Mouse (Mus musculus): Measurements from ENCODE around the gene Ppp5c. TPM values are rescaled to one million over a fixed set of nuclear protein-coding genes. Genes with fewer than 3 reads are reported as not detected.

Ppp5c gene
- total RNA-seq, 2 experiments from 2014 or later: 88.9 to 95.2 TPM

- DNase-seq (ENCODE audit: low spot score in 2 of 2): no peak
Observed at GRCm38 (mm10) chr7:16988405-16988804, 39.3 kb downstream of the Ppp5c start.

GRCm38 (mm10) chr7:16987541-16988149 lies 40.1 kb downstream of the Ppp5c start:
- no peak for DNase-seq (ENCODE audit: low spot score in 2 of 2)

- no peak for DNase-seq (ENCODE audit: low spot score in 2 of 2)
Observed at GRCm38 (mm10) chr7:16982859-16983568, 44.7 kb downstream of the Ppp5c start, which contains the start of gene Gm42372. Gene Gm42372, plus strand, starts transcription at chr7:16983086.

DNA sequence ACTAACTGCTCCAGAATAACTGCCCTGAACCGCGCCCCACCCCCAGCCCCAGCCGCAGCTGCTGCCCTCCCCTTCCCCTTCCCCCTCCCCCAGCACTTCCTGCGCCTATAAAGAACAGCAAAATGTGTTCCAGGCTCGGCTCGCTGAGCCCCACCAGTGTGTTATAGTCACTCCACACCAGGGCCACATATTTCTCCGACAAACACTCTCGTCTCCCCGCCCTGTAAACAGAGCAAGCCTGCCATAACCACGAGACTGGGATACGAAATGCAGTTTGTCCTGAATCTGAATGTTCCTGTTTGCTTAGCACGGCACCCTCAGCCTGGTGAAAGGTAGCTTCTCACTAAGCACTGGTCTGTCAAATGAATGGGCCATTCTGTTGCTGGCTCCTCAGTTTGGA lies 47.4 kb downstream of the Ppp5c start:
- no peak for DNase-seq (ENCODE audit: low spot score in 2 of 2)

GRCm38 (mm10) chr7:16978593-16978992 lies 49.1 kb downstream of the Ppp5c start:
- DNase-seq (ENCODE audit: low spot score in 2 of 2): no peak

DNA sequence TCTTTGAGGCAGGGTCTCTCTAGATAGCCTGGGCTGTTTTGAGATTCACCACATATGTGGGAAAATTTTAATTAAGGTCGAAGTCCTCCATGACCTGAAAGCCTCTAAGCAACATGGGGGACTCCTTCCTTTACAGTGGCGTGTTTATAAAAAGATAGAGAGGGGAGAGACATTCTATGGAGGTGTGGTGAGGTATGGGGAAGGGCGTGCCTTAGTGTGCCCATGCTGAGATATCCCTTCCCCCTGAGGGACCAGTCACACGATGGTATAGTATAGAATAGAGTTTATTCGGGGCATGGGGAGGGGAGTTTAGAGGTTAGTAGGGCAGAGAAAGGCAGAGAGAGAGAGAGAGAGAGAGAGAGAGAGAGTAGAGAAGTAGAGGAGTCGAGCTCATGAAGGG lies 49.6 kb downstream of the Ppp5c start:
- no peak for DNase-seq (ENCODE audit: low spot score in 2 of 2)

- DNase-seq (ENCODE audit: low spot score in 2 of 2): no peak
Observed at GRCm38 (mm10) chr7:16976298-16976697, 51.4 kb downstream of the Ppp5c start.

GRCm38 (mm10) chr7:16974018-16974417 lies 53.7 kb downstream of the Ppp5c start:
- no peak for DNase-seq (ENCODE audit: low spot score in 2 of 2)

DNA sequence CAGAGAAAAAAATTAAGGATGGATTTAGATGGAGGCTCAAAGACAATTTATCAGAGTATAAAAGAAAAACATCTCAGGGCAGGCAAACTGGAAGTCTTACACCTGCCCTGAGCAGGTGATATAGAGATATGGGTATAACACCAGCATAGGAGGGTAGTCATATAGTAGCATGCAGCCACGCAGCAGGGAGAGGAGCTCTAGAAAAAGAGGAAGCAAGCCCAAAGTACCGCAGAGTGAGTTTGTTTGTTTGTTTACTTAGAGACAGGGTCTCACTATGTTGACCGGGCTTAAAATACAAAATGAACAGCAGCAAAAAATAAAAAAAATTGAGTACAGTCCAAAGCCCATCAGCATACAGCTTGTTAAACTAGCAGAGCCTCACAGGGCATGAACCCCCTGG lies 56.6 kb downstream of the Ppp5c start:
- no peak for DNase-seq (ENCODE audit: low spot score in 2 of 2)

DNA sequence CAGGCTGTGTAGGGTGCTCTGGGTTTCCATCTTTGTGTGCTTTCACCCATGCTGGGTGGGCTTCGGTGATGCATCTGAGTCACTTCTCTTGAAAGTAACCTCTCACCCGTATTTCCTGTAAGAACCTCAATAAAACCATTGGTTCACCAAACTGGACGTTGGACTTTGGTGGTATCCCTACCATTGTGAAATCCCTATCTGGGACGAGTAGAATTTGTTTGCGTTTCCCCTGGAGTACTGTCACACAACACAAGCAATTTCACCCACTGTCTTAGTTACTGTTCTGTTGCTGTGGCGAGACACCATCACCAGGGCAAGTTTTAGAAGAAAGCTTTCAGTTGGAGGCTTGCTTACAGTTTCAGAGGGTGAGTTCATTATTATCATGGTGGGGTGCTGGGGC lies 59.3 kb downstream of the Ppp5c start:
- DNase-seq (ENCODE audit: low spot score in 2 of 2): no peak

DNA sequence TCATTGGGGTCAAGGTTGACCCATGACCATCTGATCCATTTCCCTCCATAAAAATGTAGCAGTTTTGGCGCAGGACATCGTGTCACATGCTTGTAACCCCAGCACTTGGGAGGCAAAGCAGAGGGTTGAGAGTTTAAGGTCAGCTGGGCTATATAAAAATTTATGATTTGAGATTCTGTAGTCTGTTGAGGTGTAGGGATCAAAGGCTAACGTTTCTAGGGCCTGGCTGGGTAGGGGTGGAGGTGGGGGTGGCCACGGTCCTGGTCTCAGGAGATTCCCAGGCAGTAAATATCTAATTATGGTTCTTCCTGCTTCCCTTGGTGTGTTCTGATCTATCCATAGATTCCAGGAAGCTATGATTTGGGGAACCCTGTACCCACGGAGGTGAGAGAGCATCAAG lies 66.0 kb downstream of the Ppp5c start:
- DNase-seq (ENCODE audit: low spot score in 2 of 2): no peak

DNA sequence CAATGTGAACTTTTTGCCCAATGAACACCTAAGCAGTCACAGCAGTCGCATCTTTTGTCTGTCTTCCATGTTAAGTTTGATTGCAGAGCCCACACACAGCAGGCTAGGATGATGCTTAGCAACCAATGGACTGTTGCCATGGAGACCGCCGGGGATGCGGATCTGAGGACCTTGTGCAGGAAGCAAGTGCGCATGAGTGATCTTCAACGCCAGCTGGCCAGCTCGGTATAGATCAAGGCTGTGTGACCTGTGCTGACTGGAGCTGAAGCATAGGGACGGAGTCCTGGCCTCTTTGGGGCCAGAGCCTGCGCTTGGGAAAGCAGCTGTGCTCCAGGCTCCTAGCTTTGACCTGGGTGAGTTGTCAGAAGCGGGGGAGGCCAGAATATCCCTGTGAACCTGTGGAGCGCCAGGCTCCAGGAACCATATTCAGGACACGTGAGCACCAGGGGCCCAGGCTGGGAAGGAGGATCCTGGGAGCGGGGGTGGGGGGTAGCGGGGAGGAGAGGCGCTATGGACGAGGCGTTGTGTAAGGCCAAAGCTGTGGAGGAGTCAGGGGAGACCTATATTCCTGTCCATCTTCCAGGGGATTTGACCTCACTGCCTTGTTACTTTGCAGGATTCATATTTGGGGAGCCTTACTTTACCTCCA lies 68.1 kb downstream of the Ppp5c start, which contains the start of gene Pnmal1:
Gene Pnmal1, plus strand, starts transcription at position 141 of the 649 bp plus-strand sequence.
- DNase-seq (ENCODE audit: low spot score in 2 of 2): peak; percentile 36 to 53

DNA sequence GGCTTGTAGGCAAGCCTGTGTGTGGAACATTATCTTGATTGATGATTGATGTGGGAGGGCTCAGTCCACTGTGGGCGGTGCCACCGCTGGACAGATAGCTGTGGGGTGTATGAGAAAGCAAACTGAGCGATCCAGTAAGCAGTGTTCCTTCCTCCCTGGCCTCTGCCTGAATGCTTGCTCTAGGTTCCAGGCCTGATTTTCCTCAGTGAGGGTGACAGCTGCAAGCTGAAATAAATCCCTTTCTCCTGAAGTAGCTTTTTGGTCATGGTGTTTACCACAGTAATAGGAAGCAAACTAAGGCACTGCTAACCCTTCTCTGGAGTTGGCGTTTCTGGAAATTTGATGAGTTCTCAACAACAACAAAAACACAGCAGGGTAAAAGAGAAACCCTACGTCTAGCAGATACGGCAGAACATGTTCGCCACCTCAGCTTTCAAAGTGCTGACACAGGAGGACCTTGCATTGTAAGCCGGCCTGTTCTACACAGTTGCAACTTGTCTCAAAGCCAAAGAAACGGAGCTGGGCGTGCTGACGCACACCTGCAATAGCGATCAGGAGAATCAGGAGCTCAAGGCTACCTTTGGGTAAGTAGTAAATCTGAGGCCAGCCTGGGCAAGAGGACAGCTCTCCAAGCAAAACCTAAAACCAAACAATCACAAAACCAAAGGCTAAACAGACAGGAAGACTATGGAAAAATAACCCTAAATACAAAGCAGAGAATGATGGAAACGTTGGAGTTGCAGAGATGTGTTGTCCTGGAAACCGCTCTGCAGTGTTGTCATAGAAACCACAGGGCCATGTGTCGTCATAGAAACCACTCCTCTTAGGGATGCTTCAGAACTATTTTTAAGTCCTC lies 71.1 kb downstream of the Ppp5c start:
- no peak for DNase-seq (ENCODE audit: low spot score in 2 of 2)

GRCm38 (mm10) chr7:16955712-16956111 lies 72.0 kb downstream of the Ppp5c start:
- no peak for DNase-seq (ENCODE audit: low spot score in 2 of 2)

Other genes starting within 250 kb of the Ppp5c start
- 100 to 1,000 TPM in 1 of 2 experiments, 10 to 100 TPM in 1; 89.3 to 253 TPM for gene Slc1a5, start 246.6 kb downstream of the Ppp5c start, total RNA-seq (2021)
- gene Strn4, start 212.0 kb downstream of the Ppp5c start, total RNA-seq (2021): 10 to 100 TPM; 67.7 to 69.3 TPM
- gene Fkrp, start 211.2 kb downstream of the Ppp5c start, total RNA-seq (2021): 10 to 100 TPM; 23.7 to 25.2 TPM
- gene Prkd2, start 185.0 kb downstream of the Ppp5c start, total RNA-seq (2021): 10 to 100 TPM; 13.9 to 23.3 TPM
- gene Dact3, start 152.6 kb downstream of the Ppp5c start, total RNA-seq (2021): 1 to 10 TPM; 3.1 to 3.8 TPM
- gene Gng8, start 136.1 kb downstream of the Ppp5c start, total RNA-seq (2021): under 1 TPM in 1 of 2 experiments, not detected in 1; 0.35 TPM
- 1 to 10 TPM in 1 of 2 experiments, under 1 TPM in 1; 0.96 to 1.1 TPM for gene Ptgir, start 121.4 kb downstream of the Ppp5c start, total RNA-seq (2021)
- gene Calm3, start 103.8 kb downstream of the Ppp5c start, total RNA-seq (2021): 100 to 1,000 TPM; 227 to 234 TPM
- gene Pnmal2, start 83.2 kb downstream of the Ppp5c start, total RNA-seq (2021): 10 to 100 TPM; 24.4 to 33.3 TPM
- gene Pnmal1, start 68.2 kb downstream of the Ppp5c start, total RNA-seq (2021): 1 to 10 TPM; 3.5 to 4.0 TPM
- gene Gm42372, start 44.8 kb downstream of the Ppp5c start, total RNA-seq (2021): 1 to 10 TPM; 1.6 to 2.0 TPM
- gene Ccdc8, start 35.2 kb downstream of the Ppp5c start, total RNA-seq (2021): 10 to 100 TPM; 18.3 TPM
- gene Hif3a, start 34.5 kb upstream of the Ppp5c start, total RNA-seq (2021): 1 to 10 TPM; 3.4 to 4.3 TPM
- under 1 TPM; 0.32 to 0.33 TPM for gene Psg16, start 46.1 kb upstream of the Ppp5c start, total RNA-seq (2021)
- gene Ceacam3, start 122.4 kb upstream of the Ppp5c start, total RNA-seq (2021): not detected
- gene Psg29, start 175.6 kb upstream of the Ppp5c start, total RNA-seq (2021): under 1 TPM; 0.06 to 0.10 TPM

Data from adrenal gland, adult 18-20 months (tissue).